Mouse (Mus musculus): ENCODE measurements around the gene Armh3.

Gene Armh3

GRCm38 (mm10) chr19:45997785-45998693 is at the start of gene Armh3:
Gene Armh3 (minus strand): TSS chr19:45998488.
- peak; percentile 95 for DNase-seq (ENCODE audit: low spot score)

GRCm38 (mm10) chr19:46047426-46047825 is 49.1 kb upstream of the Armh3 start:
- no peak for DNase-seq (ENCODE audit: low spot score)

GRCm38 (mm10) chr19:46046621-46047025 is 48.3 kb upstream of the Armh3 start:
- DNase-seq (ENCODE audit: low spot score): no peak

GRCm38 (mm10) chr19:46045696-46046311 is 47.5 kb upstream of the Armh3 start:
- peak; percentile 76 for DNase-seq (ENCODE audit: low spot score)

GRCm38 (mm10) chr19:46044993-46045695 is 46.9 kb upstream of the Armh3 start, which contains the start of gene Ldb1:
Gene Ldb1 (minus strand): TSS chr19:46045214.
- DNase-seq (ENCODE audit: low spot score): peak; percentile 91

- peak; percentile 64 for DNase-seq (ENCODE audit: low spot score)
Measured at GRCm38 (mm10) chr19:46044271-46044992, 46.1 kb upstream of the Armh3 start, which contains the start of gene Pprc1. Gene Pprc1 (plus strand): TSS chr19:46044886.

GRCm38 (mm10) chr19:46043380-46043779 is 45.1 kb upstream of the Armh3 start:
- DNase-seq (ENCODE audit: low spot score): peak; percentile 39

GRCm38 (mm10) chr19:46042476-46043011 is 44.3 kb upstream of the Armh3 start:
- DNase-seq (ENCODE audit: low spot score): peak; percentile 33

GRCm38 (mm10) chr19:46041933-46042475 is 43.7 kb upstream of the Armh3 start:
- DNase-seq (ENCODE audit: low spot score): peak; percentile 82

GRCm38 (mm10) chr19:46041299-46041932 is 43.1 kb upstream of the Armh3 start:
- DNase-seq (ENCODE audit: low spot score): no peak

- peak; percentile 24 for DNase-seq (ENCODE audit: low spot score)
Measured at GRCm38 (mm10) chr19:46040149-46040902, 42.0 kb upstream of the Armh3 start.

GRCm38 (mm10) chr19:46039478-46039877 is 41.2 kb upstream of the Armh3 start:
- peak; percentile 91 for DNase-seq (ENCODE audit: low spot score)

GRCm38 (mm10) chr19:46038851-46039260 is 40.6 kb upstream of the Armh3 start:
- no peak for DNase-seq (ENCODE audit: low spot score)

- DNase-seq (ENCODE audit: low spot score): no peak
Measured at GRCm38 (mm10) chr19:46037925-46038850, 39.9 kb upstream of the Armh3 start.

- peak; percentile 32 for DNase-seq (ENCODE audit: low spot score)
Measured at GRCm38 (mm10) chr19:46037243-46037924, 39.1 kb upstream of the Armh3 start.

- no peak for DNase-seq (ENCODE audit: low spot score)
Measured at GRCm38 (mm10) chr19:46036477-46037242, 38.4 kb upstream of the Armh3 start.

- no peak for DNase-seq (ENCODE audit: low spot score)
Measured at GRCm38 (mm10) chr19:46035971-46036370, 37.7 kb upstream of the Armh3 start.
